Mouse (Mus musculus): Measurements from ENCODE around the gene 4930407I10Rik.

4930407I10Rik gene

GRCm38 (mm10) chr15:82058719-82059201 is at the start of gene 4930407I10Rik:
4930407I10Rik (plus strand) TSS chr15:82059151.
- DNase-seq (ENCODE audit: low spot score), result no peak

GRCm38 (mm10) chr15:82011947-82012346 is 47.0 kb upstream of the 4930407I10Rik start:
- no peak for DNase-seq (ENCODE audit: low spot score)

GRCm38 (mm10) chr15:82014745-82015391 is 44.1 kb upstream of the 4930407I10Rik start:
- DNase-seq (ENCODE audit: low spot score), result peak; percentile 16

GRCm38 (mm10) chr15:82015392-82016100 is 43.4 kb upstream of the 4930407I10Rik start:
- peak; percentile 42 for DNase-seq (ENCODE audit: low spot score)

GRCm38 (mm10) chr15:82016101-82016808 is 42.7 kb upstream of the 4930407I10Rik start:
- peak; percentile 97 for DNase-seq (ENCODE audit: low spot score)

GRCm38 (mm10) chr15:82016830-82017229 is 42.1 kb upstream of the 4930407I10Rik start:
- no peak for DNase-seq (ENCODE audit: low spot score)

GRCm38 (mm10) chr15:82017461-82017860 is 41.5 kb upstream of the 4930407I10Rik start:
- DNase-seq (ENCODE audit: low spot score), result no peak

- no peak for DNase-seq (ENCODE audit: low spot score)
Measured at GRCm38 (mm10) chr15:82019288-82019687, 39.7 kb upstream of the 4930407I10Rik start.

GRCm38 (mm10) chr15:82022535-82023088 is 36.3 kb upstream of the 4930407I10Rik start:
- DNase-seq (ENCODE audit: low spot score), result no peak

GRCm38 (mm10) chr15:82023965-82024635 is 34.9 kb upstream of the 4930407I10Rik start:
- no peak for DNase-seq (ENCODE audit: low spot score)

GRCm38 (mm10) chr15:82027276-82027675 is 31.7 kb upstream of the 4930407I10Rik start:
- no peak for DNase-seq (ENCODE audit: low spot score)

- DNase-seq (ENCODE audit: low spot score), result no peak
Measured at GRCm38 (mm10) chr15:82027726-82028125, 31.2 kb upstream of the 4930407I10Rik start.

GRCm38 (mm10) chr15:82032386-82032785 is 26.6 kb upstream of the 4930407I10Rik start:
- no peak for DNase-seq (ENCODE audit: low spot score)

- no peak for DNase-seq (ENCODE audit: low spot score)
Measured at GRCm38 (mm10) chr15:82033762-82034161, 25.2 kb upstream of the 4930407I10Rik start, which contains the start of gene Desi1. Desi1 (minus strand) TSS chr15:82033862.

- no peak for DNase-seq (ENCODE audit: low spot score)
Measured at GRCm38 (mm10) chr15:82035904-82036689, 22.9 kb upstream of the 4930407I10Rik start.

- peak; percentile 54 for DNase-seq (ENCODE audit: low spot score)
Measured at GRCm38 (mm10) chr15:82040650-82041049, 18.3 kb upstream of the 4930407I10Rik start.

- DNase-seq (ENCODE audit: low spot score), result peak; percentile 44
Measured at GRCm38 (mm10) chr15:82044166-82044784, 14.7 kb upstream of the 4930407I10Rik start.

- DNase-seq (ENCODE audit: low spot score), result peak; percentile 7
Measured at GRCm38 (mm10) chr15:82046246-82046891, 12.6 kb upstream of the 4930407I10Rik start.

GRCm38 (mm10) chr15:82047080-82047883 is 11.7 kb upstream of the 4930407I10Rik start, which contains the start of gene Snu13:
Snu13 (minus strand) TSS chr15:82047598.
- DNase-seq (ENCODE audit: low spot score), result peak; percentile 86
